Mouse (Mus musculus) hindbrain, embryonic 16.5 days (tissue): ENCODE results near the gene Rc3h2. TPM values are rescaled to one million over a fixed set of nuclear protein-coding genes. Genes with fewer than 3 reads are reported as not detected.

Experiments
- ATAC-seq: fragments of 200-750 bp; cut with Nextera tagmentation; 2 replicates; pipeline ENCODE4 v1.8.0; 2017; ENCODE audit warnings: moderate TSS enrichment, moderate library complexity
- H3K27ac ChIP-seq: fragments of 300-500 bp; sonication (generic); 2 replicates; pipeline ENCODE4 v1.5.1; 2014; ENCODE audit warnings: low read depth, mild to moderate bottlenecking, control low read depth, low read length, moderate library complexity
- H3K27me3 ChIP-seq: fragments of 300-500 bp; sonication (generic); replicated peaks from 2 replicates; pipeline ENCODE4 v1.6.1; 2014; ENCODE audit warnings: low read length; ENCODE audit not compliant: control insufficient read depth, insufficient read depth
- H3K36me3 ChIP-seq: fragments of 300-500 bp; sonication (generic); 2 replicates; pipeline ENCODE4 v1.6.1; 2014; ENCODE audit warnings: mild to moderate bottlenecking, low read length, moderate library complexity, mixed read lengths; ENCODE audit not compliant: control insufficient read depth, insufficient read depth
- H3K4me1 ChIP-seq: fragments of 300-500 bp; sonication (generic); 2 replicates; pipeline ENCODE4 v1.6.1; 2014; ENCODE audit warnings: low read depth, low read length; ENCODE audit not compliant: control insufficient read depth, insufficient read depth
- H3K4me2 ChIP-seq: fragments of 300-500 bp; sonication (generic); 2 replicates; pipeline ENCODE4 v1.6.1; 2014; ENCODE audit warnings: mild to moderate bottlenecking, low read length, control low read depth, moderate library complexity
- H3K4me3 ChIP-seq: fragments of 300-500 bp; sonication (generic); 2 replicates; pipeline ENCODE4 v1.5.1; 2014; ENCODE audit warnings: mild to moderate bottlenecking, low read length, control low read depth, moderate library complexity
- H3K9ac ChIP-seq: fragments of 300-500 bp; sonication (generic); 2 replicates; pipeline ENCODE4 v1.6.1; 2014; ENCODE audit warnings: low read depth, mild to moderate bottlenecking, control low read depth, low read length, moderate library complexity
- H3K9me3 ChIP-seq: fragments of 300-500 bp; sonication (generic); 2 replicates; pipeline ENCODE4 v1.6.1; 2014; ENCODE audit warnings: mild to moderate bottlenecking, low read length, moderate library complexity; ENCODE audit not compliant: control insufficient read depth
- WGBS: fragments of 180-500 bp; shearing (Covaris S2); extraction: QIAGEN DNeasy Blood & Tissue Kit; methylation state at CpG from one replicate; pipeline ENCODE4 v1.1.7; 2014; 5-methylcytosine and 5-hydroxymethylcytosine counted together
- polyA plus RNA-seq: library from polyadenylated mRNA; unstranded; fragments of >200 nt; fragmentation: Nextera tagmentation; extraction: Ambion mirVana; gene quantifications from 2 replicates; pipeline ENCODE4 v1.2.1, GENCODE M21; 2015

The Rc3h2 gene
- polyA plus RNA-seq: 16.3 and 16.6 TPM in 2 replicates

- Histone ChIP-seq H3K4me3 (peak within 1 kb of the TSS; percentile 99), H3K9ac (peak within 1 kb of the TSS; percentile 99), H3K27ac (peak within 1 kb of the TSS; percentile 98), H3K36me3 (peaks cover under 1% of the 10 kb centered on the region), H3K27me3 (no peaks in the 10 kb centered on the region), H3K4me1 (peaks cover 9% of the 10 kb centered on the region), H3K4me2 (peak within 1 kb of the TSS; percentile 77), H3K9me3 (no peaks in the 10 kb centered on the region)
- peak; percentile 98 for ATAC-seq
- under 1% methylated on average over 47 of the region's 75 CpGs for WGBS
These were observed at the start of gene Rc3h2 for GRCm38 (mm10) chr2:37422306-37423304. TSS of gene Rc3h2 (minus strand) at chr2:37422903.

GRCm38 (mm10) chr2:37466266-37466665 lies 43.6 kb upstream of the Rc3h2 start:
- Histone ChIP-seq H3K4me3 (no peak overlapping the region), H3K9ac (no peak overlapping the region), H3K27me3 (no peaks in the 10 kb centered on the region), H3K4me1 (no peaks in the 10 kb centered on the region), H3K36me3 (peaks cover 2% of the 10 kb centered on the region; the same call in 1 of the 2 replicates), H3K9me3 (no peaks in the 10 kb centered on the region), H3K4me2 (no peak overlapping the region), H3K27ac (no peak overlapping the region)
- WGBS: 94% methylated on average over 4 of the region's 4 CpGs
- no peak for ATAC-seq

GRCm38 (mm10) chr2:37460707-37461106 lies 38.0 kb upstream of the Rc3h2 start:
- no peaks in the 10 kb centered on the region for H3K4me1 ChIP-seq
- H3K27ac ChIP-seq: no peak overlapping the region
- no peaks in the 10 kb centered on the region for H3K9me3 ChIP-seq
- no peaks in the 10 kb centered on the region for H3K27me3 ChIP-seq
- H3K36me3 ChIP-seq: no peaks in the 10 kb centered on the region
- 94% methylated on average over 4 of the region's 4 CpGs for WGBS
- H3K9ac ChIP-seq: no peak overlapping the region
- no peak overlapping the region for H3K4me3 ChIP-seq
- no peak overlapping the region for H3K4me2 ChIP-seq
- no peak for ATAC-seq

- 3% methylated on average over 19 of the region's 24 CpGs for WGBS
These were observed 29.7 kb upstream of the Rc3h2 start for GRCm38 (mm10) chr2:37452376-37452760.

GRCm38 (mm10) chr2:37451667-37452375 lies 29.1 kb upstream of the Rc3h2 start:
- peak overlapping the region; percentile 96 for H3K9ac ChIP-seq
- peak overlapping the region; percentile 76 for H3K4me2 ChIP-seq
- peak overlapping the region; percentile 87 for H3K27ac ChIP-seq
- H3K4me3 ChIP-seq: peak overlapping the region; percentile 79
- H3K27me3 ChIP-seq: no peaks in the 10 kb centered on the region
- H3K36me3 ChIP-seq: no peaks in the 10 kb centered on the region
- 12% methylated on average over 24 of the region's 44 CpGs for WGBS
- peak; percentile 97 for ATAC-seq
- peaks cover 9% of the 10 kb centered on the region for H3K4me1 ChIP-seq
- no peaks in the 10 kb centered on the region for H3K9me3 ChIP-seq

More at GRCm38 (mm10) chr2:37452376-37452760, 29.7 kb upstream of the Rc3h2 start:
- H3K4me2 ChIP-seq: peak overlapping the region; percentile 76
- H3K27ac ChIP-seq: peak overlapping the region; percentile 87
- H3K9me3 ChIP-seq: no peaks in the 10 kb centered on the region
- H3K36me3 ChIP-seq: no peaks in the 10 kb centered on the region
- peak overlapping the region; percentile 96 for H3K9ac ChIP-seq
- H3K4me3 ChIP-seq: peak overlapping the region; percentile 79
- H3K27me3 ChIP-seq: no peaks in the 10 kb centered on the region
- ATAC-seq: peak; percentile 87
- peaks cover 9% of the 10 kb centered on the region for H3K4me1 ChIP-seq

GRCm38 (mm10) chr2:37442611-37443591 lies 20.2 kb upstream of the Rc3h2 start, which contains the start of the genes Zbtb26, Zbtb6 and Rabgap1:
TSS of gene Zbtb26 (minus strand) at chr2:37443135.
TSS of gene Zbtb6 (minus strand) at chr2:37443171.
TSS of gene Rabgap1 (plus strand) at chr2:37443279.
- H3K4me2 ChIP-seq: peak within 1 kb of the TSS; percentile 87
- ATAC-seq: peak; percentile 99
- WGBS: under 1% methylated on average over 50 of the region's 51 CpGs

GRCm38 (mm10) chr2:37431609-37432008 lies 8.9 kb upstream of the Rc3h2 start:
- Histone ChIP-seq H3K9ac (peak overlapping the region; percentile 86), H3K36me3 (peaks cover 8% of the 10 kb centered on the region), H3K4me1 (peaks cover 12% of the 10 kb centered on the region), H3K27me3 (no peaks in the 10 kb centered on the region), H3K4me2 (peak overlapping the region; percentile 82), H3K4me3 (peak overlapping the region; percentile 96), H3K9me3 (no peaks in the 10 kb centered on the region), H3K27ac (peak overlapping the region; percentile 98)
- peak; percentile 27 for ATAC-seq
- WGBS: 15% methylated on average over 7 of the region's 7 CpGs

More at GRCm38 (mm10) chr2:37442611-37443591, 20.2 kb upstream of the Rc3h2 start, which contains the start of the genes Zbtb26, Zbtb6 and Rabgap1:
- Histone ChIP-seq H3K4me3 (peak within 1 kb of the TSS; percentile 90), H3K27ac (peak within 1 kb of the TSS; percentile 90), H3K9ac (peak within 1 kb of the TSS; percentile 92), H3K27me3 (no peaks in the 10 kb centered on the region), H3K36me3 (no peaks in the 10 kb centered on the region), H3K9me3 (no peaks in the 10 kb centered on the region), H3K4me1 (peaks cover 13% of the 10 kb centered on the region)
